Mouse (Mus musculus) MEL (cell line): ENCODE data around the gene Lamc3. TPM values are rescaled to one million over a fixed set of nuclear protein-coding genes. Genes with fewer than 3 reads are reported as not detected.

Experiments used
- DNase-seq: peaks from one replicate; pipeline ENCODE4 v3.0.0; 2011; ENCODE audit warnings: low read depth, low spot score
- H3K27ac ChIP-seq: 2 replicates; pipeline ENCODE4 v1.5.1; 2012; ENCODE audit warnings: low read depth, mild to moderate bottlenecking, control low read depth, low read length, moderate library complexity; ENCODE audit not compliant: control insufficient read depth
- H3K27me3 ChIP-seq, 2 experiments: fragments of 150-350 bp in 1 of 2; sonication (generic) in 1 of 2; 2 replicates each; pipeline ENCODE4 v1.6.1; 2012; ENCODE audit warnings: low read length in 2 of 2, mild to moderate bottlenecking in 2 of 2, improper control_type of control experiment in 1 of 2, moderate library complexity in 1 of 2; ENCODE audit not compliant: insufficient read depth in 2 of 2, control insufficient read depth in 1 of 2
- H3K36me3 ChIP-seq, 2 experiments: 2 replicates each; pipeline ENCODE4 v1.6.1; 2012 to 2014; ENCODE audit warnings: low read length in 2 of 2, improper control_type of control experiment in 1 of 2, inconsistent platforms in 1 of 2, mild to moderate bottlenecking in 1 of 2; ENCODE audit not compliant: insufficient read depth in 2 of 2, control insufficient read depth in 1 of 2
- H3K4me1 ChIP-seq, 2 experiments: fragments of 150-350 bp in 1 of 2; sonication (generic) in 1 of 2; 2 replicates each; pipeline ENCODE4 v1.6.1; 2012; ENCODE audit warnings: low read length in 2 of 2, improper control_type of control experiment in 1 of 2, mild to moderate bottlenecking in 1 of 2; ENCODE audit not compliant: insufficient read depth in 2 of 2, control insufficient read depth in 1 of 2
- H3K4me3 ChIP-seq, 2 experiments: fragments of 150-350 bp in 1 of 2; sonication (generic) in 1 of 2; 2 replicates each; pipeline ENCODE4 v1.5.1; 2012; ENCODE audit warnings: low read depth in 2 of 2, low read length in 2 of 2, mild to moderate bottlenecking in 2 of 2, moderate library complexity in 2 of 2, control low read depth in 1 of 2, improper control_type of control experiment in 1 of 2; ENCODE audit not compliant: control insufficient read depth in 1 of 2, insufficient read depth in 1 of 2
- H3K79me2 ChIP-seq: 2 replicates; pipeline ENCODE4 v1.6.1; 2012; ENCODE audit warnings: mild to moderate bottlenecking, low read length, moderate library complexity; ENCODE audit not compliant: control insufficient read depth, poor library complexity, insufficient read depth
- H3K9ac ChIP-seq: 2 replicates; pipeline ENCODE4 v1.6.1; 2012; ENCODE audit warnings: low read depth, mild to moderate bottlenecking, control low read depth, low read length, moderate library complexity; ENCODE audit not compliant: control insufficient read depth, poor library complexity, severe bottlenecking
- H3K9me3 ChIP-seq: fragments of 150-350 bp; sonication (generic); replicated peaks from 2 replicates; pipeline ENCODE4 v1.6.1; 2012; ENCODE audit warnings: mild to moderate bottlenecking, low read length, improper control_type of control experiment, moderate library complexity; ENCODE audit not compliant: insufficient read depth
- CHD2 ChIP-seq: IDR thresholded peaks from 2 replicates; pipeline ENCODE4 v1.6.1; 2011; ENCODE audit warnings: low read length, improper control_type of control experiment
- E2F4 ChIP-seq: IDR thresholded peaks from 2 replicates; pipeline ENCODE4 v1.6.1; 2011; ENCODE audit warnings: low read depth, low read length, improper control_type of control experiment, borderline replicate concordance
- EP300 ChIP-seq, 2 experiments: IDR thresholded peaks; 2 replicates each; pipeline ENCODE4 v1.6.1; 2011; ENCODE audit warnings: improper control_type of control experiment in 2 of 2, low read length in 2 of 2, low read depth in 1 of 2, mild to moderate bottlenecking in 1 of 2
- GABPA ChIP-seq: IDR thresholded peaks from 2 replicates; pipeline ENCODE4 v1.6.1; 2012; ENCODE audit warnings: low read depth, mild to moderate bottlenecking, inconsistent platforms, low read length, improper control_type of control experiment, moderate library complexity
- GATA1 ChIP-seq: IDR thresholded peaks from 2 replicates; pipeline ENCODE4 v1.6.1; 2011; ENCODE audit warnings: low read depth, low read length, improper control_type of control experiment
- HCFC1 ChIP-seq: IDR thresholded peaks from 2 replicates; pipeline ENCODE4 v1.6.1; 2012; ENCODE audit warnings: low read depth, mild to moderate bottlenecking, inconsistent platforms, low read length, improper control_type of control experiment, moderate library complexity
- JUND ChIP-seq: IDR thresholded peaks from 2 replicates; pipeline ENCODE4 v1.6.1; 2011; ENCODE audit warnings: low read depth, mild to moderate bottlenecking, improper control_type of control experiment, low read length
- KAT2A ChIP-seq: conservative IDR thresholded peaks from 2 replicates; pipeline ENCODE4 v1.6.1; 2012; ENCODE audit warnings: low read depth, low read length, improper control_type of control experiment, inconsistent platforms
- MAX ChIP-seq: IDR thresholded peaks from 2 replicates; pipeline ENCODE4 v1.6.1; 2011; ENCODE audit warnings: low read length, improper control_type of control experiment
- MAZ ChIP-seq: IDR thresholded peaks from 2 replicates; pipeline ENCODE4 v1.6.1; 2012; ENCODE audit warnings: low read depth, mild to moderate bottlenecking, inconsistent platforms, low read length, improper control_type of control experiment
- MXI1 ChIP-seq: IDR thresholded peaks from 2 replicates; pipeline ENCODE4 v1.6.1; 2011; ENCODE audit warnings: mild to moderate bottlenecking, low read depth, low read length, improper control_type of control experiment
- MYB ChIP-seq: IDR thresholded peaks from 2 replicates; pipeline ENCODE4 v1.6.1; 2011; ENCODE audit warnings: mild to moderate bottlenecking, low read depth, low read length, improper control_type of control experiment
- NELFE ChIP-seq: IDR thresholded peaks from 2 replicates; pipeline ENCODE4 v1.6.1; 2011; ENCODE audit warnings: low read depth, low read length, improper control_type of control experiment
- NRF1 ChIP-seq: IDR thresholded peaks from 2 replicates; pipeline ENCODE4 v1.6.1; 2014; ENCODE audit warnings: low read depth, mild to moderate bottlenecking, inconsistent platforms, low read length, improper control_type of control experiment, moderate library complexity; ENCODE audit not compliant: poor library complexity, insufficient read depth, severe bottlenecking
- POLR2AphosphoS2 ChIP-seq: IDR thresholded peaks from 2 replicates; pipeline ENCODE4 v1.6.1; 2011; ENCODE audit warnings: low read length, improper control_type of control experiment
- POLR2AphosphoS5 ChIP-seq: IDR thresholded peaks from 2 replicates; pipeline ENCODE4 v1.6.1; 2012; ENCODE audit warnings: low read depth, borderline replicate concordance, mild to moderate bottlenecking, inconsistent platforms, low read length, moderate library complexity, mixed read lengths
- RCOR1 ChIP-seq: IDR thresholded peaks from 2 replicates; pipeline ENCODE4 v1.6.1; 2012; ENCODE audit warnings: low read depth, mild to moderate bottlenecking, inconsistent platforms, low read length, improper control_type of control experiment
- SIN3A ChIP-seq: IDR thresholded peaks from 2 replicates; pipeline ENCODE4 v1.6.1; 2012; ENCODE audit warnings: low read length, improper control_type of control experiment, inconsistent platforms
- SMC3 ChIP-seq: IDR thresholded peaks from 2 replicates; pipeline ENCODE4 v1.6.1; 2011; ENCODE audit warnings: low read depth, low read length, improper control_type of control experiment
- TBP ChIP-seq: IDR thresholded peaks from 2 replicates; pipeline ENCODE4 v1.8.0; 2011; ENCODE audit warnings: low read depth, low read length, improper control_type of control experiment
- TCF12 ChIP-seq: IDR thresholded peaks from 2 replicates; pipeline ENCODE4 v1.6.1; 2014; ENCODE audit warnings: low read depth, mild to moderate bottlenecking, inconsistent platforms, low read length, improper control_type of control experiment, moderate library complexity
- USF1 ChIP-seq: IDR thresholded peaks from 2 replicates; pipeline ENCODE4 v1.6.1; 2014; ENCODE audit warnings: low read depth, mild to moderate bottlenecking, inconsistent platforms, low read length, improper control_type of control experiment, moderate library complexity
- USF2 ChIP-seq, 2 experiments: IDR thresholded peaks; 2 replicates each; pipeline ENCODE4 v1.6.1; 2011 to 2012; ENCODE audit warnings: improper control_type of control experiment in 2 of 2, low read length in 2 of 2, borderline replicate concordance in 1 of 2, inconsistent platforms in 1 of 2, low read depth in 1 of 2, mild to moderate bottlenecking in 1 of 2; ENCODE audit not compliant: insufficient read depth in 1 of 2
- ZC3H11A ChIP-seq: IDR thresholded peaks from 2 replicates; pipeline ENCODE4 v1.6.1; 2012; ENCODE audit warnings: low read depth, mild to moderate bottlenecking, inconsistent platforms, low read length, improper control_type of control experiment
- ZKSCAN1 ChIP-seq: IDR thresholded peaks from 2 replicates; pipeline ENCODE4 v1.6.1; 2012; ENCODE audit warnings: low read depth, mild to moderate bottlenecking, inconsistent platforms, low read length, improper control_type of control experiment, moderate library complexity
- polyA plus RNA-seq, 2 experiments: library from polyadenylated mRNA; stranded (reverse) in 1 of 2; unstranded in 1 of 2; fragments of >175 nt in 1 of 2; fragments of >200 nt in 1 of 2; gene quantifications; 2 replicates each; pipeline versions ENCODE4 v1.2.1 to v1.2.4; 2012; ENCODE audit warnings: low replicate concordance in 2 of 2, low read depth in 1 of 2; ENCODE audit not compliant: insufficient read length in 2 of 2, insufficient read depth in 1 of 2, missing spikeins in 1 of 2
- total RNA-seq: library from RNA; depleted of rRNA; stranded (reverse); fragments of 300-350 nt; gene quantifications from 2 replicates; pipeline ENCODE4 v1.2.3, GENCODE M21; 2012

Lamc3 gene
- total and polyA plus RNA-seq, 3 experiments, result not detected

DNA sequence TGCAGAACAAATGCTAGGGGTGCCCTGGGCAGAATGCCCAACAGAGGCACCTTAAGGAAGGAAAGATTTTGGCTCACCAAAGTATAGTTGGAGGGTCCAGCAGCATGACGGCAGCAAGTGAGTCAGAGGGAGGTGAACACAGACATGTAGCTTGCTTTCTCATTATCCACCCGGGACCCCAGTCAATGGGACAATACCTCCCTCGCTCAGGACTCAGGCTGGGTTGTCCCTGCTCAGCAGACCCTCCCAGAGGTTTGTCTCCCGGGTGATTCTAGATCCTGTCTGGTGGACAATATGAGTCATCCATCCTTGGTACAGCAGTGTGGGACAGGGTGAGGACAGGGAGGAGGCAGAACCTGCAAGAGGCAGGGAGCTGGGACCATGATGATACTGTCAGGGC is 13.8 kb downstream of the Lamc3 start:
- Histone ChIP-seq H3K9ac (no peak overlapping the region), H3K27me3 (peaks cover 2% of the 10 kb centered on the region in 2 experiments; a peak in 2 of 4 replicates), H3K9me3 (no peaks in the 10 kb centered on the region), H3K4me1 (no peaks in the 10 kb centered on the region), H3K27ac (no peak overlapping the region), H3K79me2 (no peaks in the 10 kb centered on the region), H3K36me3 (no peaks in the 10 kb centered on the region), H3K4me3 (no peak overlapping the region)
- TF ChIP-seq TCF12, result no peak
- no peak for TF ChIP-seq HCFC1
- no peak for TF ChIP-seq NELFE
- no peak for TF ChIP-seq ZC3H11A
- no peak for TF ChIP-seq E2F4
- TF ChIP-seq MXI1, result no peak
- no peak for TF ChIP-seq JUND
- no peak for TF ChIP-seq TBP
- TF ChIP-seq MAZ, result no peak
- no peak for TF ChIP-seq GABPA
- DNase-seq, result no peak

DNA sequence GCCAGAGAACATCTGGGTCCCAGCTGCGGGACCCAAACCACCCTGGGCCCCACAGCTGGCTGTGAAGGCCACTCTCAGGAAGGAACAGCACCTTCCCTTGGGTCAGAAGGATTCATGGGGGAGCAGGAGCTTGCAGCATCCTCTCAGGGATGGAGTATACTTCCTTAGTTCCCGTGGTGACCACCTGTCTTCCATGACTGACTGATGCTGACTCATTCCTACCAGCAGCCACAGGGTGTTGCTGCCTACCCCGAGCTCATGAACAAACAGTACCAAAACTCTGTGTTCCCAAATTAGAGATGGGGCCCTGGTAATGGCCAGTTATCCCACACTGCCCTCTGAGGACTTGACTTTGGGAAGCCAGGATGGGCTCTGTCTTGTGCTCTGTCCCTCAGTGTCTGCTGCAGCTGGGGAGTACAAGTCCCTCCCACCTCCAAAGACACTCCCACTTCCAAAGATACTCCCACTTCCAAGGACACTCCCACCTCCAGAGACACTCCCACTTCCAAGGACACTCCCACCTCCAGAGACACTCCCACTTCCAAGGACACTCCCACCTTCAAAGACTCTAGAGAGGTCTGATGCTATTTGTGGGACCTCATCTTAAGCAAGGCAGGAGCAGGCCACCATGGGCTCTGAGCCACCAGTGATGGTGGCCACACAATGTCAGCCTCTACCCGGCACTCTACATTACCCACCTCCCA is 14.7 kb downstream of the Lamc3 start:
- Histone ChIP-seq H3K9ac (no peak overlapping the region), H3K27ac (no peak overlapping the region), H3K4me3 (no peak overlapping the region), H3K4me1 (no peaks in the 10 kb centered on the region), H3K79me2 (no peaks in the 10 kb centered on the region)
- DNase-seq, result peak; percentile 67
- TF ChIP-seq SMC3 (no peak), GATA1 (no peak), EP300 (IDR thresholded peaks at IDR 0.05; ENCODE audit: low read depth in 1 of 2, low read length in 2 of 2) (no peak), POLR2AphosphoS5 (no peak), KAT2A (no peak), ZKSCAN1 (no peak), NRF1 (no peak), NELFE (no peak), MAX (no peak), JUND (no peak), MYB (no peak), SIN3A (no peak), POLR2AphosphoS2 (no peak), RCOR1 (no peak), MAZ (no peak), USF1 (no peak), CHD2 (no peak), USF2 (IDR thresholded peaks at IDR 0.05; ENCODE audit: borderline replicate concordance in 1 of 2, insufficient read depth in 1 of 2, low read depth in 1 of 2, low read length in 2 of 2) (no peak), MXI1 (no peak)
- TF ChIP-seq, all 39 proteins: peak for 0
- Histone ChIP-seq H3K27me3 (peaks cover 0 to 2% of the 10 kb centered on the region in 2 experiments; a peak in 2 of 4 replicates), H3K36me3 (no peaks in the 10 kb centered on the region), H3K9me3 (no peaks in the 10 kb centered on the region)
